8 mouse cellular contexts compared by ENCODE assay signal in the genomic region with DNA sequence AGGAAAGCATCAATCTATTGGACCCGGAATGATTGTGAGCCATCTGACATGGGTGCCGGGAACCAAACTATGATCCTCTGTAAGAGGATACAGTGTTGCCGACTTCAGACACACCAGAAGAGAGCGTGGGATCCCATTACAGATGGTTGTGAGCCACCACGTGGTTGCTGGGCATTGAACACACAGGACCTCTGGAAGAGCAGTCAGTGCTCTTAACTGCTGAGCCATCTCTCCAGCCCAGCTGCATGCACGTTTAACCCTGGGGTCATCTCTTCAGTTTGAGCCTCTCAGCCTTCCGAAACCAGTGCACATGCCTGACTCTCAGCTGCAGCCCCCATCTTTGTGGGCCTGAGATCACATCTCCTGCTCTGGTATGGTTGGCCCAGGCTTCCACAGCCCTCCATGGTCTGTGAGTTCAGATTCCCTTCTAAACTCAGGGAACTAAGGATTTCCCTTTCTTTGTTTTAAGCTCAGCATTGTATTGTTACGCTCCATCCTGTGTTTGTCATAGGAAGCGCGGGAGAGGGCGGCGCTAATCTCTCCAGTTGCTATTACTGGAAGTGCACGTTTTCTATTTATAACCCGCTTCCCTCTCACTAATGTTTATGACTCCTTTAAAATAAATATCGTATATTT.
A peak's percentile ranks its signal among the peaks of the same experiment; 100 is the strongest.
DNase-seq lines count a peak whose midpoint lies in the region; ATAC-seq and TF ChIP-seq lines count a peak whose summit lies in the region.

No protein-coding gene starts in this region.

- peaks cover 43% of the 10 kb centered on the region for H3K4me1 ChIP-seq in heart, embryonic 15.5 days (replicated peaks)
- peaks cover under 1% of the 10 kb centered on the region; the same call in 1 of the 2 replicates for H3K4me1 ChIP-seq in small intestine, adult 2 months (ENCODE audit: control insufficient read depth, insufficient read depth, insufficient read length, low read length)
- H3K4me1 ChIP-seq in forebrain, embryonic 14.5 days (ENCODE audit: control insufficient read depth, insufficient read depth, low read length), result no peaks in the 10 kb centered on the region

- no peaks in the 10 kb centered on the region for H3K27me3 ChIP-seq in heart, embryonic 15.5 days
- no peaks in the 10 kb centered on the region for H3K27me3 ChIP-seq in small intestine, adult 2 months (ENCODE audit: control insufficient read depth, insufficient read depth, low read length)
- H3K27me3 ChIP-seq in forebrain, embryonic 14.5 days (replicated peaks; ENCODE audit: control insufficient read depth, insufficient read depth, low read length), result no peaks in the 10 kb centered on the region

- H3K9ac ChIP-seq in heart, embryonic 15.5 days, result 0 out of 2 replicates have a peak overlapping the region, but pooled peaks have one; percentile 1
- H3K9ac ChIP-seq in forebrain, embryonic 14.5 days (ENCODE audit: low read length), result no peak overlapping the region

- peak overlapping the region; percentile 51 for H3K27ac ChIP-seq in left cerebral cortex, adult 2 months
- peak overlapping the region; percentile 90 for H3K27ac ChIP-seq in heart, embryonic 15.5 days
- peak overlapping the region; percentile 73; the same call in 1 of the 2 replicates for H3K27ac ChIP-seq in small intestine, adult 2 months (ENCODE audit: insufficient read depth, low read depth, low read length)
- H3K27ac ChIP-seq in forebrain, embryonic 14.5 days (ENCODE audit: low read depth, low read length), result no peak overlapping the region

- no peak for TF ChIP-seq CTCF in left cerebral cortex, adult 2 months (IDR thresholded peaks at IDR 0.05)
- no peak for TF ChIP-seq CTCF in small intestine, adult 2 months (IDR thresholded peaks at IDR 0.05; ENCODE audit: extremely low read depth, insufficient read length, insufficient replicate concordance, low read depth, low read length)

- peak; percentile 76 for ATAC-seq in heart, embryonic 15.5 days (replicated peaks; ENCODE audit: insufficient number of reproducible peaks, insufficient read depth, low FRiP score, low read depth)
- no peak for ATAC-seq in forebrain, embryonic 14.5 days

- no peak overlapping the region for H3K4me3 ChIP-seq in left cerebral cortex, adult 2 months
- H3K4me3 ChIP-seq in heart, embryonic 15.5 days, result 0 out of 2 replicates have a peak overlapping the region, but pooled peaks have one; percentile 1
- H3K4me3 ChIP-seq in small intestine, adult 2 months (ENCODE audit: low read depth, low read length), result no peak overlapping the region
- H3K4me3 ChIP-seq in forebrain, embryonic 14.5 days (ENCODE audit: low read depth, low read length), result no peak overlapping the region

- no peak for TF ChIP-seq POLR2A in small intestine, adult 2 months (IDR thresholded peaks at IDR 0.05; ENCODE audit: low read depth, low read length)

- intact Hi-C loops in left cerebral cortex, adult 2 months (cut with DNase I), result no loop called here
- intact Hi-C loops in left cerebral cortex, postnatal 14 days (cut with DNase I), result no loop called here

- H3K9me3 ChIP-seq in heart, embryonic 15.5 days (replicated peaks), result no peaks in the 10 kb centered on the region
- H3K9me3 ChIP-seq in forebrain, embryonic 14.5 days (replicated peaks; ENCODE audit: control insufficient read depth, low read length), result no peaks in the 10 kb centered on the region

- peak overlapping the region; percentile 35 for H3K4me2 ChIP-seq in heart, embryonic 15.5 days
- no peak overlapping the region for H3K4me2 ChIP-seq in forebrain, embryonic 14.5 days (ENCODE audit: low read length)

- DNase-seq in left cerebral cortex, adult 2 months (ENCODE audit: extremely low spot score in 1 of 2, low spot score in 2 of 2), result no peak
- DNase-seq in left cerebral cortex, postnatal 14 days (ENCODE audit: low spot score in 2 of 2), result no peak
- peak; percentile 70 for DNase-seq in kidney, postnatal 10 days
- no peak for DNase-seq in right cerebral cortex, postnatal 14 days
- DNase-seq in thymus, postnatal 0 days (ENCODE audit: low spot score), result no peak
- no peak for DNase-seq in forebrain, embryonic 14.5 days (ENCODE audit: low spot score)

- H3K36me3 ChIP-seq in heart, embryonic 15.5 days, result no peaks in the 10 kb centered on the region
- H3K36me3 ChIP-seq in small intestine, adult 2 months (ENCODE audit: control insufficient read depth, insufficient read depth, low read length), result no peaks in the 10 kb centered on the region
- no peaks in the 10 kb centered on the region for H3K36me3 ChIP-seq in forebrain, embryonic 14.5 days (ENCODE audit: control insufficient read depth, insufficient read depth, low read length)

- WGBS in heart, embryonic 15.5 days, result 41% methylated on average over 15 of the region's 15 CpGs
- whole genome bisulfite sequencing in small intestine, adult 2 months, result 61% methylated on average over 15 of the region's 15 CpGs
- 87% methylated on average over 15 of the region's 15 CpGs for WGBS in forebrain, embryonic 14.5 days
